Mouse (Mus musculus) retina, postnatal 1 day (tissue): ENCODE results near the gene 5031439G07Rik.
"Not testable (repeated sequence)": the region's sequence is repeated elsewhere in the genome, so short reads cannot be mapped to it uniquely, and the experiment has no call there.

Source experiments
- DNase-seq: peaks from one replicate; pipeline ENCODE4 v3.0.0-alpha.2; 2012

Gene 5031439G07Rik

GRCm38 (mm10) chr15:84987874-84988825, at the start of gene 5031439G07Rik:
5031439G07Rik (minus strand) TSS chr15:84988551.
- peak; percentile 97 for DNase-seq

GRCm38 (mm10) chr15:85037343-85037690, 49.0 kb upstream of the 5031439G07Rik start:
- DNase-seq: no peak

GRCm38 (mm10) chr15:85036566-85037342, 48.4 kb upstream of the 5031439G07Rik start:
- DNase-seq: peak; percentile 98

- DNase-seq: not testable (repeated sequence)
Measured at GRCm38 (mm10) chr15:85033916-85034315, 45.6 kb upstream of the 5031439G07Rik start.

- no peak for DNase-seq
Measured at GRCm38 (mm10) chr15:85031866-85032265, 43.5 kb upstream of the 5031439G07Rik start.

GRCm38 (mm10) chr15:85030643-85031042, 42.3 kb upstream of the 5031439G07Rik start:
- DNase-seq: not testable (repeated sequence)

DNA sequence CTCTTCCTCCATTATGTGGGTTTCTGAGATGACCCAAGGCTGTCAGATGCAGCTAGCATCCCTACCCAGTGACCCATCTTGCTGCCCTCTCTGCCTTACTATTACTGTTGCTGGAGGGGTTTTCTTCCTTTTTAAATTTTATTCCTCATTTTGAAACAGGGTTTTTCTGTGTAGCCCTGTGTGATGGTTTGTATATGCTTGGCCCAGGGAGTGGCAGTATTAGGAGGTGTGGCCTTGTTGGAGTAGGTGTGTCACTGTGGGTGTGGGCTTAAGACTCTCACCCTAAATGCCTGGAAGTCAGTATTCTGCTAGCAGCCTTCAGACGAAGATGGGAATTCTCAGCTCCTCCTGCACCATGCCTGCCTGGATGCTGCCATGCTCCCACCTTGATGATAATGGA, 40.3 kb upstream of the 5031439G07Rik start, which contains the start of gene Fam118a:
Gene Fam118a, plus strand, starts transcription at position 301 of the 400 bp plus-strand sequence.
- DNase-seq: not testable (repeated sequence)

GRCm38 (mm10) chr15:85027740-85028139, 39.4 kb upstream of the 5031439G07Rik start:
- DNase-seq: no peak

DNA sequence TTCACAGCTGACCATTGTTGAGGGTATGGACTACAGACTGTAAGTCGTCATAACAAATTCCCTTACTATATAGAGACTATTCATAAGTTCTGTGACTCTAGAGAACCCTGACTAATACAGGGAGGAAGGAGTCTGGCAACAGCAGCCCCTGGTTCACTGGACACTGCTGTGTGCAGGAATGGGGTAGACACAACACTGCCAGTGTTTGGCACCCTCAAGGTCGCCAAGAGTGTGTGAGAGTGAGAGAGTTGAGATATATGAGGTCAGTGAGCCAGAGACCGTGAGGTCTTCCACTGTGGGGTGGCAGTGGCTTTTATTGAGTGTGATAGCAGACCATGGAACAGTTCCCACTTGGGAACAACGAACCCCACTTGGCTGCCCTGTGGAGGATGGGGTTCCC, 37.8 kb upstream of the 5031439G07Rik start:
- DNase-seq: no peak

DNA sequence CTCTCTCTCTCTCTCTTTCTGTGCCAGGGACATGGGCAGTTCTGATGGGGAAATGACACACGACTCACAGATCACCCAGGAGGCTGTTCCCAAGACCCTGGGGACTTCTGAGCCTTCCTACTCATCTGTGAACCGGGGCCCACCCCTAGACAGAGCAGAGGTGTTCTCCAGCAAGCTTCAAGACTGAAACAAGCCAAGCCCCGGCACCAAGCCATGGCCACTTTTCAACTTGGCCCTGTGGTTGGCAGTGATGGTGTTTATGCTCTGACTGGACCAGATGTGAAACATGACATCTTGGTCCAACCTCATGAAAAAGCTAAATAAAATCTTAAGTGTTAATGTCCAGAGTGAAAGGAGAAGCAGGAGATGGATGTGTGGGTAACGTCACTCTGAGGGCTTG, 33.9 kb upstream of the 5031439G07Rik start:
- no peak for DNase-seq

DNA sequence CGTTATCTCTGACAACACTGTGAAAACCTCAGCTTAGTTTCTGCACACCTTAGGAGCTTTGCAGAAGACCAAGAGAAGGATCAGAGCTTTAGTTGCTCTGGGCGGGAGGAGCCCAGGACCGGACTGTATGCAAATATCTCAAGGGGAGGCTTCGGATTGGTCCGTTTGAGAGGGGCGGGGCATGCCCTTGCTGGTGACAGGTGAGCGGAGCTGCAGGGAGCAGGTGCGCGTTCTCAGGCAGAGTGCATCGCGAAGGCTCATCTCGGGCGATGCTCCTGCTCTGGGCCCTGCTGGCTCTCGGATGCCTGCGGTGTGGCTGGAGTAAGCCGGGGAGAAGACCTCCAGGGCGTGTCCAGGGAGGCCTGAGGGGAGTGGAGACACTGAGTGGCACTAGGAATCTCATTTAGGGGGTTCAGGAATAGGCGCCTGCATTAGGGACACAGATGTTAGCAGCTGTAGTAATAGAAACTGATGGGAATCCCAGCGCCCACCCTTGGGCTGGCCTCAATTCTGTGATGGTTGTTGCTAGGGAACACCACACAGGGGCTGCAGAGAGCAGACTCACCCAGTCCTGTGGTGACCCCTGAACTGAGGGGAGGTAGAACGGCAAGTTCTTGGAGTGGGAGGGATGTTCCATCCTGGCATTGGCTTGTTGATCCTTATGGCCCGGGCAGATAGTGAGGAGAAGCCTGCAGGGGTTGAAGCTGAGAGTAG, 28.8 kb upstream of the 5031439G07Rik start, which contains the start of gene Upk3a:
Gene Upk3a, plus strand, starts transcription at position 191 of the 714 bp plus-strand sequence.
- DNase-seq: peak; percentile 38

GRCm38 (mm10) chr15:85015771-85016170, 27.4 kb upstream of the 5031439G07Rik start:
- no peak for DNase-seq

DNA sequence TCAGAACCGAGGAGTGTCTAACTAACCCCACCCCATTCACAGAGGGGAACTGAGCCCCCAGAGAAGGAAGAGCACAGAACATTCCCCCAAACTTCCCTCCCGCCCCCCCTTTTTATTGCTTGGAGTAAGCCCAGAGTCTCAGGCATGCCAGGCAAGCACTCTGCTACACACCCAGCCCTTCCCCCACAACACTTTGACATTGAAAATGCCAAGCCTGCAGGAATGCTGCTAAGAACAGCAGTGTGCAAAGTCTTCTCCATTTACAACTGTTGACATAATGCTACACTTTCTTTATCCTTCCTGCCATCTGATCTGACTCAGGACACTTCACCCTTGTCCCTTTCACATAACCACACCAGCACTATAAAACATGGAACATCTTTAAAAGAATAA, 24.3 kb upstream of the 5031439G07Rik start:
- DNase-seq: no peak

GRCm38 (mm10) chr15:85011895-85012661, 23.7 kb upstream of the 5031439G07Rik start:
- DNase-seq: no peak

- DNase-seq: no peak
Measured at GRCm38 (mm10) chr15:85009666-85010065, 21.3 kb upstream of the 5031439G07Rik start.

DNA sequence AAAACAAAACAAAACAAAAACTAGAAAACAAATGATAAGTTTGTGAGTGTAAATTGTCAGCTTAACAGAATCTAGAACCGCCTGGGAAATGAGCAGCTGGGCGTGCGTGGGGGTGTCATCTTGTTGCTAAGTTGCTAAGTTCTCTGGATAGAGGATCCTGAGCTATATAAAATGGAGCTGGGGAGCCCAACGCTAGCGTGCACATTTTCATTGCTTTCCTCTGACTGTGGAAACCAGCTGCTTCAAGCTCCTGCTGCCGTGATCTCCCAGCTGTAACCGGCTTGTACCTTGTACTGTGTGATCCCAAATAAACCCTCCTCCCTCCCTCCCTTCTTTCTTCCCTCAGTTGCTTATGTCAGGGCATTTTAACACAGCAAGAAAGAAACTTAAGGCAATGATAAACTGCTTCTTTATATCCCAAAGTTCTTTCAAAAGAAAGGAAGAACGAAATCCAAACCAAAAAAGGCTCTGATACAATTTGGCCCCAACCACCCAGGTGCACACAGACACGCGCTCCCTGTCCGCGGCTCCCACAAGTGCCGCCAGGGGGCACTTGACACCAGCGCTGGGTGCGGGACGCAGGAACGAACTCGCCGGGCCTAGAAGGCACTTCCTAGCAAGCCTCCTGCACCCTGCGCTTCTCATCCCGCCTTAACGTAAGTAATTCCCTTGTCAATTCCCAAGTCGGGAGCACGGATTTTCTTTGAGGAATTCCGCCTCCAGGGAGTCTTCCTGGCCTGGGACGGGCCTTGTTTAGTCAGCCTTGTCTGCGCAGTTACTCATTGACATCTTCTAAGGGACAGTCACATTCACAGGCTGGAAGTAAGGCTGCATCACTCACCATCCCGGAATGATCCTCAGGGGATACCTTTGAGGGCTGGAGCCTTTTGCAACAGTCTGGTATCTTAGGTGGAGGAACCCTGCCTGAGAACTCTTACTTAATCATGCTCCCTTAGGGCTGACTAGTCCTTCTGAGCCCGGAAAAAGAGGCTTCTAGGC, 12.9 kb upstream of the 5031439G07Rik start:
- peak; percentile 75 for DNase-seq

DNA sequence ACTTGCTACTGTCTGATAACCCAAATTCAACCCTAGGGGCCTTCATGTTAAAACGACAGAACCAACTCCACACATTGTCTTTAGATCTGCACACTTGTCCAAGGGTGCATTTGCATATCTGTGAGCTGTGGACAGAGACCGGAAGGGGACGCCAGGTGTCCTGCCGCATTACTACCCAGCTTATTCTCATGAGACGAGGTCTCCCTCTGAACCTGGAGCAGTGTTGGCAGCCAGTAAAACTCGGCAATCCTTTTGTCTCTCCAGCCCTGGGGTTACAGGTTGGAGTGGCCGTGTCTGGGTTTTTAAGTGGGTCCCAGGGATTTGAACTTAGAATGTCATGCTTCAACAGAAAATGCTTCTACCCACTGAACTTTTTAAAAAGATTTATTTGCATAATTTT, 11.6 kb upstream of the 5031439G07Rik start:
- no peak for DNase-seq

- DNase-seq: no peak
Measured at GRCm38 (mm10) chr15:84997768-84998454, 9.6 kb upstream of the 5031439G07Rik start.

DNA sequence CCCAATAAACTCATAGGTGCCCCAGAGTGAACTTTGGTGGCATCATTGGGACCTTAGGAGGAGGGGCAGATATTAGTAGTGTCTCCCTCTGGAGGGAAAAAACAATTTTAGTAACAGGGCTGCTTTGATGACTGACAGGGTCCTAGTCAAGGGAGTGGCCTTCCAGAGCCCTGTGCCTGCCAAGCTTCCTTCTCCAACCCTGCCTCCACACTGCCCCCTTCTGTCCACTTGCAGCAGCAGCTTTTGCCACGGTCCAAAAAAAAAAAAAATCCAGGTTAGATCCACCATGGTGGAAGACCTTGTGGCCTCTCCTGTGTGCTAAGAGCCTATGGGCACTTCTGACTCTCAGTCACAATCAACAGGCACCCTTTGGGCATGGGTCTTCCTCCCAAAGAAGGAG, 7.6 kb upstream of the 5031439G07Rik start:
- peak; percentile 79 for DNase-seq

GRCm38 (mm10) chr15:84995041-84995440, 6.7 kb upstream of the 5031439G07Rik start:
- DNase-seq: no peak
